Mouse (Mus musculus) forebrain, embryonic 11.5 days (tissue): ENCODE measurements around the gene Plxnc1. TPM values are rescaled to one million over a fixed set of nuclear protein-coding genes. Genes with fewer than 3 reads are reported as not detected.
A peak's percentile ranks its signal among the peaks of the same experiment; 100 is the strongest.

ENCODE experiments used
- ATAC-seq: fragments of 200-750 bp; cut with Nextera tagmentation; replicated peaks from 2 replicates; pipeline ENCODE4 v1.8.0; 2017; ENCODE audit warnings: moderate TSS enrichment; ENCODE audit not compliant: low FRiP score
- DNase-seq: peaks from one replicate; pipeline ENCODE4 v3.0.0-alpha.2; 2017; ENCODE audit warnings: low spot score
- H3K27ac ChIP-seq: fragments of 300-500 bp; sonication (generic); 2 replicates; pipeline ENCODE4 v1.5.1; 2014; ENCODE audit warnings: low read depth, low read length
- H3K27me3 ChIP-seq: fragments of 300-500 bp; sonication (generic); 2 replicates; pipeline ENCODE4 v1.6.1; 2014; ENCODE audit warnings: mild to moderate bottlenecking, low read length, mixed read lengths; ENCODE audit not compliant: control insufficient read depth, insufficient read depth
- H3K36me3 ChIP-seq: fragments of 300-500 bp; sonication (generic); 2 replicates; pipeline ENCODE4 v1.6.1; 2014; ENCODE audit warnings: mild to moderate bottlenecking, low read length, moderate library complexity, mixed read lengths; ENCODE audit not compliant: control insufficient read depth, insufficient read depth
- H3K4me1 ChIP-seq: fragments of 300-500 bp; sonication (generic); replicated peaks from 2 replicates; pipeline ENCODE4 v1.6.1; 2014; ENCODE audit warnings: low read length, mixed read lengths; ENCODE audit not compliant: control insufficient read depth, insufficient read depth
- H3K4me2 ChIP-seq: fragments of 300-500 bp; sonication (generic); 2 replicates; pipeline ENCODE4 v1.6.1; 2014; ENCODE audit warnings: low read depth, mild to moderate bottlenecking, low read length, moderate library complexity, mixed read lengths; ENCODE audit not compliant: severe bottlenecking
- H3K4me3 ChIP-seq: fragments of 300-500 bp; sonication (generic); 2 replicates; pipeline ENCODE4 v1.5.1; 2014; ENCODE audit warnings: low read depth, low read length
- H3K9ac ChIP-seq: fragments of 300-500 bp; sonication (generic); 2 replicates; pipeline ENCODE4 v1.6.1; 2014; ENCODE audit warnings: low read length
- H3K9me3 ChIP-seq: fragments of 300-500 bp; sonication (generic); 2 replicates; pipeline ENCODE4 v1.6.1; 2016; ENCODE audit warnings: low read length, mixed read lengths; ENCODE audit not compliant: control insufficient read depth
- WGBS: fragments of 180-500 bp; shearing (Covaris S2); extraction: QIAGEN DNeasy Blood & Tissue Kit; methylation state at CpG from one replicate; pipeline ENCODE4 v1.1.7; 2014; 5-methylcytosine and 5-hydroxymethylcytosine counted together
- polyA plus RNA-seq: library from polyadenylated mRNA; unstranded; fragments of >200 nt; fragmentation: Nextera tagmentation; extraction: Ambion mirVana; gene quantifications from 2 replicates; pipeline ENCODE4 v1.2.1, GENCODE M21; 2014

Gene Plxnc1
- polyA plus RNA-seq, 1 experiment from 2014 or later = 7.5 TPM

DNA sequence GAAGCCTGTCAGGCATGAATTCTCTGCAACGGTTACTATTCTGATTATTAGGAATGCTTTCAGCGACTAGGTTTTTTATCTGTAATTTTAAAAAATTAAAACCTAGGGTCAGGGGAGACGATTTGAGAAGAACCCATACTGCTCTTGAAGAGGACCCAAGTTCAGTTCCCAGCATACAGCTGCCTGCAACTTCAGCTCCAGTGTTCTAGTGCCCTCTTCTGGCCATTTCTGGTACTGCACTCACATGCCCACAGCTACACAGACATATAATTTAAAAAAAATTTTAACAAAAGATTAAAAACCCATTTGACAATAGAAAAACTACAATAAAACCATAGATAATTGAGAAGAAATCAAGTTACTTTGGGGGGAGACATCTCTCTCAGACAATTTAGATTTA is 20.5 kb upstream of the Plxnc1 start:
- no peak for ATAC-seq
- Histone ChIP-seq H3K36me3 (no peaks in the 10 kb centered on the region), H3K4me1 (no peaks in the 10 kb centered on the region), H3K27ac (no peak overlapping the region), H3K27me3 (no peaks in the 10 kb centered on the region), H3K4me3 (no peak overlapping the region), H3K9me3 (no peaks in the 10 kb centered on the region; the same call in 1 of the 2 replicates), H3K4me2 (no peak overlapping the region), H3K9ac (no peak overlapping the region)
- 94% methylated on average over 3 of the region's 3 CpGs for WGBS
- DNase-seq = no peak

DNA sequence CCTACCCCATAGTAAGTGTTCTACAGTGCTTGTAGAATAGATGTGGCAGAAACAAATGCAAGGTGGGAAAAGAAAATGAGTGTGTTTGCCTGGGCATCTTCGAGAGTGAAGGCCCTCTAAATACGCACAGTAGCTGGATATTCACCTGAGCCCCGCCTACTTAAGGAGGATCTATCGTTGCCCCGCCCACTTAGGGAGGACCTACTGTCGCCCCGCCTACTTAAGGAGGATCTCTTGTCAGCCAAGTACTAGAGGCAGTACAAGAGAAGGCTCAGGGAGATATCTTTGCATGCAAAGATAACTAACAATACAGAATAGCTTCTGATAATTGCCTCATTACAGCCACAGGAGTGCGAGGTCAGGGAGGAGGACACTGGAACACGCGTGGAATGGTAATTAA is 17.4 kb upstream of the Plxnc1 start:
- ATAC-seq (no peak), DNase-seq (no peak)
- H3K36me3 ChIP-seq = no peaks in the 10 kb centered on the region
- no peak overlapping the region for H3K4me2 ChIP-seq
- no peaks in the 10 kb centered on the region for H3K4me1 ChIP-seq
- no peaks in the 10 kb centered on the region for H3K27me3 ChIP-seq
- H3K27ac ChIP-seq = no peak overlapping the region
- H3K4me3 ChIP-seq = no peak overlapping the region
- 79% methylated on average over 10 of the region's 10 CpGs for WGBS
- H3K9me3 ChIP-seq = no peaks in the 10 kb centered on the region; the same call in 1 of the 2 replicates
- H3K9ac ChIP-seq = no peak overlapping the region

DNA sequence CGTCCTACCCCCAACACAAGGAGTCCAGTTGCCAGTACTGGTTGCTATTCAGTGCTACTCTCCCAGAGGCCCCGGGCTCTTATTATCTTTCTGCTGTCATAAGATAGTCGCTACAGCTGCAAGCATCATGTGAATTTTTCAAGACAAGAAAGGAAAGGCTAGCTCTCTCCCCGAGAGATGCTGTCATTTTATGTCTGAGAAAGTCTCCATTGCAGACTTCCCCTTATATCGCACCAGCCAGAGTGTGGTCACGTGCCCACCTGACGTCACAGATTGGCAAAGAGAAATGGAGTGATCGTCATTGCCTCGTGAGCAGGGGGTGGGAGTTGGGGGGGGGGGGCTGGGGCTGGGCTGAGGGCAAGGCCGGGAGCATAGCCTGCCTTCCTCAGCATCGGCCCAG is 16.6 kb upstream of the Plxnc1 start:
- no peak overlapping the region for H3K4me2 ChIP-seq
- no peak overlapping the region for H3K4me3 ChIP-seq
- WGBS = 92% methylated on average over 11 of the region's 11 CpGs

DNA sequence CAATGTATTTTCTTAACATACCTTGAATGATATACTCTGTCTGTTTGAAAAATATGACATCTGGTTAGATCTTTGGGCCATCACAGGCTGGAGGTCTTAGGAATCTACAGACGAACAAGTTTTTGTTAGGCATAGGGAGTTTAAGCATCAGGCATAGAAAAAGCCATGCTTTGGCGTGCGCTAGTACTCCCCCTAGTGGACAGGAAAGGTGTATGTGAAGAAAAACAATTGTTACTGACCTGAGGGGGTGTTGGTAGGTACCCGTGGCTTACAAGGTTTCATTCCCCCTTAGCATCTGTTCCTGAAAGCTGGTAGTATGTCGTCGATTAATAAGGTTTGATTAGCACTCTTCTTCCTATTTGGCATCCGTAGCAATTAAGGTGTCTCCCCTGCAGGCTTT is 13.7 kb upstream of the Plxnc1 start:
- WGBS = 13% methylated on average over 7 of the region's 7 CpGs
- no peak overlapping the region for H3K4me3 ChIP-seq
- H3K27ac ChIP-seq = no peak overlapping the region
- ATAC-seq = peak; percentile 44; the same call in 1 of the 2 replicates
- no peak overlapping the region for H3K4me2 ChIP-seq
- no peak overlapping the region for H3K9ac ChIP-seq
- no peaks in the 10 kb centered on the region for H3K36me3 ChIP-seq
- H3K27me3 ChIP-seq = no peaks in the 10 kb centered on the region
- H3K4me1 ChIP-seq = no peaks in the 10 kb centered on the region
- DNase-seq = peak; percentile 71
- no peaks in the 10 kb centered on the region for H3K9me3 ChIP-seq

More for the DNA sequence above, 16.6 kb upstream of the Plxnc1 start:
- no peak overlapping the region for H3K9ac ChIP-seq
- no peaks in the 10 kb centered on the region for H3K4me1 ChIP-seq
- H3K27me3 ChIP-seq = no peaks in the 10 kb centered on the region
- DNase-seq = no peak
- ATAC-seq = no peak
- H3K36me3 ChIP-seq = no peaks in the 10 kb centered on the region
- no peak overlapping the region for H3K27ac ChIP-seq
- H3K9me3 ChIP-seq = no peaks in the 10 kb centered on the region; the same call in 1 of the 2 replicates

DNA sequence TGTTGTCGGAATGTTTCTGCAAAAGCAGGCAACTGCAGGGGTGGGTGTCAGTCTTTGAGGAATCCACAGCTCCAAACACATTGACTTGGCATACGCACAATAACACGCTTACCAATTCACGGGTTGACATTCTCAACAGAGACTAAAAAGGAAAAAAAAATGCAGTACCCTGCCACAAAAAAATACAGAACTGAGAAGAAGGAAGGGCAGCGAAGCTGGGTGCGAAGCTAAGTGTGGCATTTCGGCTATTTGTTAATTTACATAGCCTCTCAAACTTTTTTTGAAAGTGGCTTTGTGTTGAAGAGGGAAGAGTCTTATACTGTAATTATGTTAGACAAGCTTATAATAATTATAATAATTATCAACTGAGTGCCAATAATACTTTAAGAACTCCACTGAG is 13.1 kb upstream of the Plxnc1 start:
- Histone ChIP-seq H3K36me3 (no peaks in the 10 kb centered on the region), H3K27ac (no peak overlapping the region), H3K9ac (no peak overlapping the region), H3K4me3 (no peak overlapping the region), H3K4me2 (no peak overlapping the region), H3K9me3 (no peaks in the 10 kb centered on the region), H3K27me3 (no peaks in the 10 kb centered on the region), H3K4me1 (no peaks in the 10 kb centered on the region)
- no peak for ATAC-seq
- DNase-seq = no peak
- WGBS = 93% methylated on average over 7 of the region's 7 CpGs

DNA sequence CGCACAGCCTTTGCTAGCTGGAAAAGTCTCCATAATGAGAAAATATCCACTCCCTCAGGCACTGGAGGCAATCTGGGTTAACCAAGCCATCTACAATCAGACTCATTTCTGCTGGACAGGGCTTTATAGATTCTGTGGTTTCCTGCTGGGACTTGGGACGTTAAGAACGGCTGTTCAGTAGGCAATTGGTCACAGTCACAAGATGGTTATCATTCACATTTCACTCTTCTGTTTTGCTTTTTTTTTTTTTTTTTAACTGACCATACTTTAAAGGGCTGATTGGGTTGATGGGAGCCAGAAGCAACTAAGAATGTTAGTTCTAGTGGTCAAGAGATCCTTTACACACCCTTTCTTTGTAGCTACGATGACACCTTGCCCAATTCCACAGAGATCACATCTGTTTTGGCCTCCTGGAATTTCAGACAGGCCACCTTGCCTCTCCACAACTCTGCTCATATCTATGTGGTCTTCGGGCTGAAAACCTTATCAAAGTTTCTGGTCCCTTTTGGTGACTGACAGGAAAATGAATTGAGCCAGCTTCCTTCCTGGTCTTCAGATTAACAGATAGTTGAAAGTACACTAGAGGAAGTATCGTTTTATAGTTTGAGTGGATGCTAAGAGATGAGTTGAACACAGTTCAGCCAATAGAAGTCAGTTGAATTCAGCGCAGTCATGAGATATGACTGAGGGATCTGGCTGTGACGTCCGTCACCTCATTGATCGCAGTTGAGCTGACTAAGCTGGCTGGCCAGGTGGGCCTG is 3.5 kb upstream of the Plxnc1 start:
- Histone ChIP-seq H3K9me3 (no peaks in the 10 kb centered on the region), H3K27me3 (peaks cover 7% of the 10 kb centered on the region; the same call in 1 of the 2 replicates), H3K4me2 (no peak overlapping the region), H3K27ac (no peak overlapping the region), H3K4me1 (peaks cover 3% of the 10 kb centered on the region), H3K36me3 (no peaks in the 10 kb centered on the region), H3K9ac (no peak overlapping the region), H3K4me3 (no peak overlapping the region)
- 88% methylated on average over 10 of the region's 10 CpGs for WGBS
- no peak for ATAC-seq
- DNase-seq = no peak

DNA sequence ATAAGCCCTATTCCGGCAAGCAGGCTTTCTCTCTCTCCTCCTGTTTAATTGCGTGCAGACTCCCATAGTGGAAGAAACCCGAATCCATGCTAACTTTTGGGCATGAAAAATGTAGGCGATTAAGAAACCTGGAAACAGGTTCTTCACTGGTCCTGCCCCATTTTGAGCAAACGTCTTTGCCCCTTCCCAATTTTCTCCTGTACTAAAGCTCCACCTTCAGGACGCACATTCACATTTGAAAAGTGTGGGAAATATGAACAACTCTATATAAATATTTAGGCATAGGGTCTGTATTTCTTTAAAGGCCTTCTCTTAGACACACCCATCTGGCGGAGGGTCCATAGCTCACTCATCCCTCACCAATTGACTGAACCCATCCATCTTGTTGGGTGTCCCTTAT is 2.8 kb upstream of the Plxnc1 start:
- no peaks in the 10 kb centered on the region for H3K9me3 ChIP-seq
- no peak overlapping the region for H3K27ac ChIP-seq
- no peak overlapping the region for H3K4me2 ChIP-seq
- no peak overlapping the region for H3K9ac ChIP-seq
- DNase-seq (no peak), ATAC-seq (no peak)
- 68% methylated on average over 7 of the region's 7 CpGs for WGBS
- H3K27me3 ChIP-seq = peaks cover 8% of the 10 kb centered on the region; the same call in 1 of the 2 replicates
- H3K36me3 ChIP-seq = no peaks in the 10 kb centered on the region
- peaks cover 5% of the 10 kb centered on the region for H3K4me1 ChIP-seq
- H3K4me3 ChIP-seq = no peak overlapping the region

DNA sequence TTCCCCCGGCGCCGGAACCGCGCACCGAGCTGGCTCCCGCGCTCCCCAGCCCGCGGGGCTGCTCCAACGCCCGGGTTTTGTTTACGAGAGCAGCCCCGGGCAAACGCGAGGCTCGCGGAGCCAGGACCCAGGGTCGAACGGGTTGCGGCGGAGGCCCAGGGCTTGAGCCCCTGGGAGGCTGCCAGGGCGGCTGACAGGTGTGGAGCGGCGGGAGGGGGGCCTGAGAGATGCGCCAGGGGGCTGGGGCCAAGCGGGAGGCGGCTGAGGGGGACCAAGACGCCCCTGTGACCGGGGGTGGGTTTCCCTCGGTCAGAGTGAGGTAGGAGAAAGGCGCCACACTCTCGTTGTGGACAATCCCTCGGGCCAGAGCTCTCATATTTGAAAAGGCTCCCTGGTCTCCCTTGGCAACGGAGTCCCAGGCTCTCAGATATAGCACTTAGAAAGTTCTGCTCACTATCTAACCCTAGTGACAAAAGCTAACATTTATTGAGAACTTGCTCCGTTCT is 624 bp upstream of the Plxnc1 start:
- Histone ChIP-seq H3K4me1 (peaks cover 20% of the 10 kb centered on the region), H3K4me2 (peak overlapping the region; percentile 89), H3K4me3 (peak overlapping the region; percentile 78), H3K27me3 (peaks cover 8% of the 10 kb centered on the region; the same call in 1 of the 2 replicates), H3K9me3 (no peaks in the 10 kb centered on the region), H3K9ac (peak overlapping the region; percentile 82), H3K36me3 (no peaks in the 10 kb centered on the region), H3K27ac (peak overlapping the region; percentile 85)
- DNase-seq = peak; percentile 83
- ATAC-seq = peak; percentile 39
- under 1% methylated on average over 35 of the region's 36 CpGs for WGBS
